Mouse (Mus musculus) colon, adult 2 months (tissue): ENCODE measurements around the gene Efcc1. TPM values are rescaled to one million over a fixed set of nuclear protein-coding genes. Genes with fewer than 3 reads are reported as not detected.

Experiments used
- polyA plus RNA-seq: library from polyadenylated mRNA; depleted of rRNA; stranded (reverse); fragments of >200 nt; gene quantifications from 2 replicates; pipeline ENCODE4 v1.2.3, GENCODE M21; 2012; rRNA removed

Gene Efcc1
- 6.4 and 9.8 TPM in 2 replicates for polyA plus RNA-seq

DNA sequence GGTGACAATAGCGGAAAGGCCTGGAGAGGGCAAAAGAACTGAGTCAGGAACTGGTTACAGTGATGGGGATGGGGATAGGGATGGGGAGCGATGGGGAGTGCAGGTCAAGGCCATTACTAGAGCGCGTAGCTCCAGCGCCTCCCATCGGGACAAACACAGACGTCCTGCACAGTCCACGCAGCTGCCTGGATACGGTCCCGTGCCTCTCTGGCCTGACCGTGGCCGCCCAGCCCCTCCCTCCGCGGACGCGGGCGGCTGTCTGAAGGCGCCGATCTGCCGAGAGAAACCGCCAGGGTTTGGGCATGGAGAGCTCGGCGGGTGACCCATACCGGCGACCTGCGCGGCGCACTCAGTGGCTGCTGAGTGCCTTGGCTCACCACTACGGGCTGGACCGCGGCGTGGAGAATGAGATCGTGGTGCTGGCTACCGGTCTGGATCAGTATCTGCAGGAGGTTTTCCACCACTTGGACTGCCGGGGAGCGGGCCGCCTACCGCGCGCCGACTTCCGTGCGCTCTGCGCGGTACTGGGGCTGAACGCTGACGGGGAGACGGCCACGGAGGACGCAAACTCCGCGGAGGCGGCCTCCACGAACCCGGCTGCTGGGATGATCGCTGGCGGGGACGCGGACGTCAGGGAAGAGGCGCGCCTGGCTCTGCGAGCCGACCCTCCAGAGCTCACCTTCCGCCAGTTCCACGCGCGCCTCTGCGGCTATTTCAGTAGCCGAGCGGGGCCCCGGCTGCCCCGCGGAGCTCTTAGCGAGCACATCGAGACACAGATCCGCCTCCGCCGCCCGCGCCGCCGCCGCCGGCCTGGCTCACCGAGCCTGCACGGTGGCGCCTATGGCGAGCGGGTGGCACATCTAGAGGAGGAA is at the start of gene Efcc1:
Gene Efcc1 (plus strand): TSS at position 279 of the 872 bp plus-strand sequence.

DNA sequence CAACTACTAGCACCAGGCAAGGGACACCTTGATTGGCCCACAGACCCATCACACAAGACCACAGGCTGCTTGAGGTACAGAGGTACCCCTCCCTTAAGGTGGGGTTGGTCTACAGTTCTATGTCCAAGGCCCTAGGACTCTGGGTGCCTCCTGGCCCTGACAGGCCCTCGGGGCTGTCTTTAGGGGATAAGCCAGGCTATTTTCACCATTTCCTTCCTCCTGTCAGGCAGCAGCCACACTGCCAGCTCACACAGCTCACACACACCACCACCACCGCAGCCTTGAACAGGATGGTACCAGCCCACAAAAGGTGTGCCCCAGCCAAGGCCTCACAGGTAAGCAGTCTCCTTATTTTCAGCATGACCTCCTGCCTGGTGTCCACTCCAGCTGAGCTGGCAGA is 47.2 kb downstream of the Efcc1 start, which contains the start of gene Gp9:
Gene Gp9 (plus strand): TSS at position 231 of the 400 bp plus-strand sequence.

Other genes with a start within 250 kb of the Efcc1 start
- gene Arhgap25, start 197.6 kb upstream of the Efcc1 start, polyA plus RNA-seq: 0.82 and 0.87 TPM in 2 replicates
- gene Prokr1, start 140.1 kb upstream of the Efcc1 start, polyA plus RNA-seq: 0.76 and 0.90 TPM in 2 replicates
- 2.9 and 3.7 TPM in 2 replicates for gene Aplf, start 58.7 kb upstream of the Efcc1 start, polyA plus RNA-seq
- 0.14 and 0.17 TPM in 2 replicates for gene Gp9, start 47.2 kb downstream of the Efcc1 start, polyA plus RNA-seq
- gene Rab43, start 81.3 kb downstream of the Efcc1 start, polyA plus RNA-seq: 70.7 and 76.5 TPM in 2 replicates
- 0.24 and 0.34 TPM in 2 replicates for gene Gm45140, start 104.9 kb downstream of the Efcc1 start, polyA plus RNA-seq
- gene Isy1, start 107.9 kb downstream of the Efcc1 start, polyA plus RNA-seq: 14.8 and 18.7 TPM in 2 replicates
- gene Cnbp, start 120.2 kb downstream of the Efcc1 start, polyA plus RNA-seq: 106 and 110 TPM in 2 replicates
- 39.7 and 51.5 TPM in 2 replicates for gene Copg1, start 156.9 kb downstream of the Efcc1 start, polyA plus RNA-seq
- gene Hmces, start 183.1 kb downstream of the Efcc1 start, polyA plus RNA-seq: 18.1 and 20.1 TPM in 2 replicates